Mouse (Mus musculus): ENCODE results near the gene Ugt1a9.
"Not testable (repeated sequence)": the region's sequence is repeated elsewhere in the genome, so short reads cannot be mapped to it uniquely, and the experiment has no call there.

Ugt1a9 gene

DNA sequence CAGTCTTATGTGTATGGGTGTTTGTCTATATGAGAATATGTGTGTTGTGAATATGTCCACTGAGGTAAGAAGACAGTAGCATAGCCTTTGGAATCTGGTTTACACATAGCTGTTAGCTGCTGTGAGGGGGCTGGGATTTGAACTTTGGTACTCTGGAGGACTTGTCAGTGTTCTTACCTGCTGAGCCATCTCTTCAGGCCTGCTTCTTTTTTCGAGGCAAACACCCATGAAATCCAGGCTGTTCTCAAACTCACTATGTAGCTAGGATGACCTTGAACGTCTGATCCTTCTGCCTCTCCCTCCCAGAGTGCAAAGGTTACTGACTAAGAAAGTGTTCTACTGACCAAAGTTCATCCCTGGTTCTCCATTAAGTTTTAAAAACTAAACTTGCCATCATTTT lies 35.1 kb downstream of the Ugt1a9 start:
- no peak for DNase-seq (ENCODE audit: low spot score in 2 of 2)

DNA sequence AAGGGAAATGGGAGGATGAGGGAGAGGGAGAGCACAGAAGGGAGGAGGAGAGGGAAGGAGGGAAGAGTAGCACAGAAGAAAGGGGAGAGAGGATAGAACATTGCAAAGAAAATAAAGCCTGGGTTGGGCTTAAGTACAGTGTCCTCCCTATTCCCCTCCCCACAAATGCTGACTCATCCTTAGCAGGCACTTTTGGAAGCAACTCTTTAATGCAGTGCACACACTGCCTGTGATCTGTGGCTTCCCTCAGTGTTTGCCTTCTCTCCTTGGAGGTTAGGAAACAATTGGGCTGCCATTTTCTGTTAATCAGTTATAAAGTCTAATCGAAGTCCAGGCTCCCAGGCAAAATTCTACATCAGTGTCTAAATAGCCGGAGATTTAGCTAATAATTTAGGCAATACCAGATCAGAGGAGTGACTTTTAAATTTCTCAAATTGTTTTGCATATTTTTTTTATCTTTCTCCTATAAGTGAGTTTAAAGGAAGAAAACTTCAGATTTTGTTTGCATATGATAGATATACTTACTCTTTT lies 38.5 kb downstream of the Ugt1a9 start:
- not testable (repeated sequence) for DNase-seq (ENCODE audit: low spot score in 2 of 2)

DNA sequence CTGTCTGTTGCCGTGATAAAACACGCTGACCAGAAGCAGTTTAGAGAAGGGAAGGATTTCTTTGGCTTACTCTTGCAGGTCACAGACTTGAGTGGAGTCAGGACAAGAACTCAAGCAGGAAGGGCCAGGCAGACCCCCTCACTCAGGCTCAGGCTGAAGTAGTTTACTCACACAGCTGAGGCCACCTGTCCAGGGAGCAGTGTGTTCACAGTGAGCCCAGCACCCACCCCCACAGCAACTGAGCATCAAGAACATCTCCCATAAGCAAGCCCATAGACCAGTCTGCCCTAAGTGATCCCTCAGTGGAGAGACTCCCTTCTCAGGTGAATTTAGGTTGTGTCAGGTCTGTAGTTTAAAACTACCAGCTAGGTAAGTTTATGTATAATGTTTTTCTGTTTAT lies 39.0 kb downstream of the Ugt1a9 start:
- not testable (repeated sequence) for DNase-seq (ENCODE audit: low spot score in 2 of 2)

DNA sequence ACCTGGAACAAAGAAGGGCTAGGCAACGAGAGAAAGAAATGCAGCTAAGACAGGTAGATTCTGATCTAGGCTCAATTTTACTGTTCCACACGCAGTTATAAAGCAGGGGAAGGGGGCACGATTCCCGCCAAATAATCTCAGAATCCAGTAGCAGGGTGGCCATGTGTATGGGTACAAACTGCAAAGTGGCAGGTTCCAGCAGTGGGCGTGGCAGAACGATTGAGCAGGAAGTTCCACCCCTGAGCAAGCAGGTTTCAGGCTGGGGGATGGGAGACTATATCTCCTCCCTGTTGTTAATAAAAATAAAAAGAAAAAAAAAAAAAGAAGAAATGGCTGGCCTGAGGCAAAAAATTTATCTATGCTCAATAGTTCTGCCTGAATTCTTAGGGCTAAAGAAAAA lies 42.2 kb downstream of the Ugt1a9 start:
- DNase-seq (ENCODE audit: low spot score in 2 of 2) = not testable (repeated sequence)

DNA sequence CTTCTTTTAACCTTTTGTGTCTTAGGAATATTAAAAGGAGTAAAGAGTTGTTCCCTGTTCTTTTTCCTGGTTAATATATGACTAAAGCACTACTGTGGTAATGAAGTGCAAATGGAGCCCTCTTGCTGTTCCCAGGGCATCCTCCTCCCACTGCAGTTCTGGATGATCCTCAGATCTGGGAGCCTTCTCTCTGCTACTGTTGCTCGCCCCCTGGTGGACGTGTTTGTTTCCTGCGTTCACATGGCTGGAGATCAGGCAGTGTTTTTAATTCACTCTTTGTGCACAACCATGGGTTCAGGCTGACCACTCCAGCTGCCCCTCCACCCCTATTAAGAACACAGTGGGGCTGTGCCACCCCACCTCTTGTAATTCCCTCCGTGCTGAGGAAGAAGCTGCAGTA lies 50.0 kb downstream of the Ugt1a9 start:
- not testable (repeated sequence) for DNase-seq (ENCODE audit: low spot score in 2 of 2)

DNA sequence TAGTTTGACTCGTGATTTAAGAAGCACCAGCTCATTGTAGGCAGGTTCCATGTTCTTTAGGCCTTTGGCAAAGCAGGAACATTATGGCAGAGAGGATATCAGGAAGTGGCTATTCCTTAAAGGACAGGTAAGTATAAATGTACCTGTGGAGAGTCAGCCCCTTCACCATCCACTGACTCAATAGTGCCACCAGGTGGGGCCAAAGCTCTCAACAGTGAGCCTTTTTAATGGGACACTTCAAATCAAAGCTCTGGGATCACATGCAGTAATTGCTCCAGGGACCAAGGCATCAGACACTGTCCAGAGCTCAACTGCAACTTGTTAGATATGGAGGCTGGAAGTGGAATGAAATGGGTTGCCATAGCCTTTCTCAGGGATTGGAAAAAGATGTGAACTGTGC lies 50.9 kb downstream of the Ugt1a9 start:
- DNase-seq (ENCODE audit: low spot score in 2 of 2) = not testable (repeated sequence)

DNA sequence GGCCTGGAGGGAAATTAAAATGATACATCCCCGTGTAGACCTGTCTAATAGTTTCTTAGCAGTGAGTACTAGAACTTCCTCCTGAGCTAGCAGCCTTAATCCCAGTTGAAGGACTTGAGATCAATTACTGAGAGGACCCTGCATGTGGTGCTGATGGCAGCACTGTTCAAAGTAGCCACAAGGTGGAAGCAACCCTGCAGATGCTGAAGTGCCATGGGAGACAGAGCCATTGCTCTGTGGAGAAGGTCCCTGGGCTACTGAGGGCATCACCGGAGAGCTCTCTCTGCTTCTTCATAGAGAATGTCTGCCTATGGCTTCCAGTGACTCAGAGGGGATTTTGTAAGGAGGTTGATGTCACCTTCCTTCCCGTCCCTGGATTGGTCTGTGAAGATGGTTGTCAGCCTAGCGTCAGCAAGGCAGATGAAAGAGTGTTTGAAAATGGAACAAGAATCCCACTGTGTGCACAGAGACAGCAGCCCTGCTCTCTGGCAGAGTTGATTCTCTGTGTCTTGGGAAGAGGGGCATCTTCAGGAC lies 55.3 kb downstream of the Ugt1a9 start:
- DNase-seq (ENCODE audit: low spot score in 2 of 2) = not testable (repeated sequence)

DNA sequence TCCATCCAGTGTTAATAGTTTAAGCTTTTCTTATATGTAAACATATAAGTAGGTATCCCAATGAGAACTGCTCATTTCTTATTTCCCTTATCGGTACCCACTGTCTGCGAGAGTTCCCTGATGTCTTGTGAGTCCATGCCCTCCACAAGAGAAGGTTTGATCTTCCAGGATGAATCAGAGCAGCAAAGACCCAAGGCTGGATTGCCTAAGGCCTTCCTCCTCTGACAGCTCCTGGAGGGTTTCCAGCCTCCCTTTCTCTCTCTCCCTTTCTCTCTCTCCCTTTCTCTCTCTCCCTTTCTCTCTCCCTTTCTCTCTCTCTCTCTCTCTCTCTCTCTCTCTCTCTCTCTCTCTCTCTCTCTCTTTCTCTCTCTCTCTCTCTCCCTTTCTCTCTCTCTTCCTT lies 58.5 kb downstream of the Ugt1a9 start:
- not testable (repeated sequence) for DNase-seq (ENCODE audit: low spot score in 2 of 2)

DNA sequence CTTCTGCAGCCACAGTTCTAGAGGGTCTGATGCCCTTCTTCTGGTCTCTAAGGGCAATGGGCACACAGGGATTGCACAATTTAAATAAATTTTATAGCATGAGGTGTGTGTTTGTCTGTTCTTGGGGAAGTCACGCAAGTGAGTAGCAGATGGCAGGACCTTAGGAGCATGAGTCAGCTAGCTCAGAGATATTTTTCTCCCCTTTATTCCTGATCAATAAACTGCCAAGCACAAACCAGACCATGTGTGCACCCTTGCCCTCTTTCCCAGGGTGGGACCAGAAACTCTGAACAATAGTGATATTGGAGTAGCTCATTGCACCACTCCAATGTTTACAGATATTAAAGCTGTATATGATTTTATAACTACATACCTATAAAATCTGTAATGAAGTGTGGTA lies 59.6 kb downstream of the Ugt1a9 start:
- not testable (repeated sequence) for DNase-seq (ENCODE audit: low spot score in 2 of 2)

DNA sequence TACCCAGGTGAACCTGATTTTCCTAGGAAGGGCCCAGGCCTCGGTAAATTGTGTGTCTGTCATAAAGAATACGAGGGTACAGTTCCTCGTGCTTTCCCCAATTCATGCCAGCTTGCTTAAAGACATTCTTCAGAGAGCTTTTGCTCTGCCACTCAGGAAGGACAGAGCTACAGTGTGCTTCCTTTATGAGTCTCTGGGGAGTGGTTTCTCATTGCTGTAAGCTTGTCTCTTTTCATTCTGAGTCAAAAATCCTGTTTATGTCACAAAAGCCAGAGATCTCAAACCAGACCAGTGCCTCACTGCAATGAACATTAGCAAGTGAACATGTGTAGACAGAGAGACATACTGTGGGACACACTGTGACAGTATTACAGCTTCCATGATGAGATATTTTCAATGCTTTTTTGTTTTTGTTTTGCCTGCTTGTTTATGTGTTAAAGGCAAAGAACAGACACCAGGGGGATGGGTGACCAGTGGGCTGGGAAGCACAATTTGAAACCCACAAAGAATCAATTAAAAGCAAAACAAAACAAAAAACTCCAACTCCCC lies 63.4 kb downstream of the Ugt1a9 start:
- DNase-seq (ENCODE audit: low spot score in 2 of 2) = no peak

DNA sequence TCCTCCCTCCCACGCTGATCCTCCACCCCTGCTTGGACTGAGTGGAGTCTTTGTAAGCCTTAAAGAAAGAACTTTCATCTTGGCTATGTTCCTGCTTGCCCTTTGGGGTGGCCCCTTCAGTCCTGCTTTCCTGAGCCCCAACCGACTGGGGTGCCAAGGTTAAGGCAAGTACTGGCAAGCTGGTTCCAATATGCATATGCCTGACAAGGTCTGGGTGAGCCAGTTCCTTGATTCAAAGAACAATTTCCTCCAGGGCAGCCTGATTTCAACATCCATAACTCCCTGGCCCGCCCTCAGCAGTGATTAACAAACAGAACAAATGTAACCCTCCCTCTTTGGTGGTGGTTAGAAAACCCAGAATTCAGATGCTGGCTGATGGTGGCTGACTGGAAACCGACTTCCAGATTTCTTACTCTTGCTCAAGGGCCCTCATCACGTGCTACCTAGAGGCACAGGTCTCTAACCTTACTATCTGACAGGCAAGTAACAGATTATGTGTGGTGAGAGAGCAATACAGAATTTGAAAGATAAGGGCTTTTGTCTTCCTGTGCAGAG lies 63.9 kb downstream of the Ugt1a9 start, which contains the start of gene Ugt1a6a:
TSS of gene Ugt1a6a (plus strand) at position 353 of the 555 bp plus-strand sequence.
- peak in 1 of 2 experiments; percentile 19 for DNase-seq (ENCODE audit: low spot score in 2 of 2)

DNA sequence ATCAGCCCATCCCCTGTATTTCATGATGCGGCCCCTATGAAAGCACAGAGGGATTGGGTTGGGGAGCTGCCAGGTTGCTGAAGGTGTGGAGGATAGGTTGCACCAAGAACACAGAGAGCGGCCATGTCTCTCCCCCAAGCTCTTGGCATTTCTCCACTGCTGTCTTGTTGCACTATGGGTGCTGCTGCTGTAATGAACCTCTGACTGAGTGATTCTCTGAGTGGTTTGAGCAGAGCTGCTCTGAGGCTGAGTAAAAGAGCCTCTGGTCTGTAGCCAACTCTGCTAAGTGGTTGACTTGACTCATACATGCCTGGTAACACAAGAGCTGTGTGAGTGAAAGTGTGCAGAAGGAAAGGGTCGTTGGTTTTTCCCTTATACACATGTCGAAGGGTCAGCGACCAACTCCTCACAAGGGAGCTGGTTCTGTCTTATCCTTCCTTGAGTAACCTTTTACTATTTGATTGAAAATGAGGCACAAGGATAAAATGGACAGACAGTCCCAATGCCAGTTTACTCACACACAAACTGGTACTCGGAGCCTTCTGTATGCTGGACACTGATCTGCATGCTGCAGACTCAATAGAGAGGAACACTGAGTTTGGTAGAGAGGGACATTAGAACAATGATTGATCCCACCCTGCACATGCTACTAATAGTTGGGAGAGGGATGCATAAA lies 64.8 kb downstream of the Ugt1a9 start:
- DNase-seq (ENCODE audit: low spot score in 2 of 2) = not testable (repeated sequence)

DNA sequence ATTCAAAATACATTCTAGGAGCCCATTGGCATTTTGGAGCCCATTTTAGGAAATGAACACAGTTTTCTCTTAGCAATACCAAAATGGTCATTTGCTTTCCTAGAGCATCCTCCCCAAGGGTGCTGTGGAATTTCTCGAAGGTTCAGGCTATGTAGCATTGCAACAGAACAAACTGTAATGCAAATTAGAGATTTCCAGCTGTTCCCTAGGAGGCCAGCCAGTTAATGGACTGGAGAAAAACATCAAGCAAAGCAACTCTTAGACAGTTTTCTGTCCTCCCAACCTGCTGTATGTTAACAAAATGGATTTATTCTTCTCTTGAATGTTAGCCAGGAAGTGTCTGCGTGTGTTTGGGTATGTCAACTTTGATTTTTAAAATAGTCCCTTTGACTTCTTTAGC lies 66.0 kb downstream of the Ugt1a9 start:
- DNase-seq (ENCODE audit: low spot score in 2 of 2) = no peak

DNA sequence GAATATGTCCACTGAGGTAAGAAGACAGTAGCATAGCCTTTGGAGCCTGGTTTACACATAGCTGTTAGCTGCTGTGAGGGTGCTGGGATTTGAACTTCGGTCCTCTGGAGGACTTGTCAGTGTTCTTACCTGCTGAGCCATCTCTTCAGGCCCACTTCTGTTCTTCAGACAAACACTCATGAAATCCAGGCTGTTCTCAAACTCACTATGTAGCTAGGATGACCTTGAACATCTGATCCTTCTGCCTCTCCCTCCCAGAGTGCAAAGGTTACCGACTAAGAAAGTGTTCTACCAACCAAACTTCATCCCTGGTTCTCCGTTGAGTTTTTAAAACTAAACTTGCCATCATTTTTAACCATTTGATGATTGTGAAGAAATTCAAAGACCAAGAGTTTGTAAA lies 66.7 kb downstream of the Ugt1a9 start:
- DNase-seq (ENCODE audit: low spot score in 2 of 2) = no peak

DNA sequence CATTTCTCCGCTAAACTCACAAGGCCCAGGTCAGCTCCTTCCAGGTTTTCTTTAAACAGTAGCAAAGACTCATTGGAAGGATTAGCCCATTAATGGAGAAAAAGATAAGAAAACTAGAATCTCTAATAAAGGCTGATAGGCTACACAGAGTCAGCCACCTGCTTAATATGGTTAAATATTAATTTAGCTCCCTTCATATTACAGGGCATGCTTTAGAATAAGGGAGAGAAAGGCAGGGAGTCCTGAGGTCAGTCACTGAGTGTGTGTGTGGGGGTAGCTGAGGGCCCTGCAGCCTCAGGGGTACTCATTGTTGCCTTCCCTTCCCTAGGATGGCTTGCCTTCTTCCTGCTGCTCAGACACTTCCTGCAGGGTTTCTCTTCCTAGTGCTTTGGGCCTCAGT lies 67.5 kb downstream of the Ugt1a9 start:
- no peak for DNase-seq (ENCODE audit: low spot score in 2 of 2)

DNA sequence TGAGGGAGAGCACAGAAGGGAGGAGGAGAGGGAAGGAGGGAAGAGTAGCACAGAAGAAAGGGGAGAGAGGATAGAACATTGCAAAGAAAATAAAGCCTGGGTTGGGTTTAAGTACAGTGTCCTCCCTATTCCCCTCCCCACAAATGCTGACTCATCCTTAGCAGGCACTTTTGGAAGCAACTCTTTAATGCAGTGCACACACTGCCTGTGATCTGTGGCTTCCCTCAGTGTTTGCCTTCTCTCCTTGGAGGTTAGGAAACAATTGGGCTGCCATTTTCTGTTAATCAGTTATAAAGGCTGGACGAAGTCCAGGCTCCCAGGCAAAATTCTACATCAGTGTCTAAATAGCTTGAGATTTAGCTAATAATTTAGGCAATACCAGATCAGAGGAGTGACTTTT lies 69.9 kb downstream of the Ugt1a9 start:
- not testable (repeated sequence) for DNase-seq (ENCODE audit: low spot score in 2 of 2)

DNA sequence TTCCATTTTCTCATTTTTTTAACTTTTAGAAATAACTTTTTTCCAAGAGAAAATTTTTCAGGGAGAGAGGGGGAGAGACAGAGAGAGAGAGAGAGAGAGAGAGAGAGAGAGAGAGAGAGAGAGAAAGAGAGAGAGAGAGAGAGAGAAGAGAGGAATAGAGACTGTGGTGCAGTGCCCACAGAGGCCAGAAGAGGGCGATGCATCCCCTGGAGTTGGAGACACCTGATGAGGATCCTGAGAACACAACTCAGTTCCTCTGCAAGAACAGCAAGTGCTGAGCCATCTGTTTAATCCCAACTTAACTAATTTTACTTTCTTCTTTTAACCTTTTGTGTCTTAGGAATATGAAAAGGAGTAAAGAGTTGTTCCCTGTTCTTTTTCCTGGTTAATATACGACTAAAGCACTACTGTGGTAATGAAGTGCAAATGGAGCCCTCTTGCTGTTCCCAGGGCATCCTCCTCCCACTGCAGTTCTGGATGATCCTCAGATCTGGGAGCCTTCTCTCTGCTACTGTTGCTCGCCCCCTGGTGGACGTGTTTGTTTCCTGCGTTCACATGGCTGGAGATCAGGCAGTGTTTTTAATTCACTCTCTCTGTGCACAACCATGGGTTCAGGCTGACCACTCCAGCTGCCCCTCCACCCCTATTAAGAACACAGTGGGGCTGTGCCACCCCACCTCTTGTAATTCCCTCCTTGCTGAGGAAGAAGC lies 73.5 kb downstream of the Ugt1a9 start:
- DNase-seq (ENCODE audit: low spot score in 2 of 2) = peak in 1 of 2 experiments; percentile 24

DNA sequence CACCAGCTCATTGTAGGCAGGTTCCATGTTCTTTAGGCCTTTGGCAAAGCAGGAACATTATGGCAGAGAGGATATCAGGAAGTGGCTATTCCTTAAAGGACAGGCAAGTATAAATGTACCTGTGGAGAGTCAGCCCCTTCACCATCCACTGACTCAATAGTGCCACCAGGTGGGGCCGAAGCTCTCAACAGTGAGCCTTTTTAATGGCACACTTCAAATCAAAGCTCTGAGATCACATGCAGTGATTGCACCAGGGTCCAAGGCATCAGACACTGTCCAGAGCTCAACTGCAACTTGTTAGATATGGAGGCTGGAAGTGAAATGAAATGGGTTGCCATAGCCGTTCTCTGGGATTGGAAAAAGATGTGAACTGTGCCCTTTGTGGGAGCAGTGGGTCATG lies 74.7 kb downstream of the Ugt1a9 start:
- DNase-seq (ENCODE audit: low spot score in 2 of 2) = not testable (repeated sequence)

DNA sequence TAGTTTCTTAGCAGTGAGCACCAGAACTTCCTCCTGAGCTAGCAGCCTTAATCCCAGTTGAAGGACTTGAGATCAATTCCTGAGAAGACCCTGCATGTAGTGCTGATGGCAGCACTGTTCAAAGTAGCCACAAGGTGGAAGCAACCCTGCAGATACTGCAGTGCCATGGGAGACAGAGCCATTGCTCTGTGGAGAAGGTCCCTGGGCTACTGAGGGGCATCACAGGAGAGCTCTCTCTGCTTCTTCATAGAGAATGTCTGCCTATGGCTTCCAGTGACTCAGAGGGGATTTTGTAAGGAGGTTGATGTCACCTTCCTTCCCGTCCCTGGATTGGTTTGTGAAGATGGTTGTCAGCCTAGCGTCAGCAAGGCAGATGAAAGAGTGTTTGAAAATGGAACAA lies 79.5 kb downstream of the Ugt1a9 start:
- DNase-seq (ENCODE audit: low spot score in 2 of 2) = not testable (repeated sequence)

DNA sequence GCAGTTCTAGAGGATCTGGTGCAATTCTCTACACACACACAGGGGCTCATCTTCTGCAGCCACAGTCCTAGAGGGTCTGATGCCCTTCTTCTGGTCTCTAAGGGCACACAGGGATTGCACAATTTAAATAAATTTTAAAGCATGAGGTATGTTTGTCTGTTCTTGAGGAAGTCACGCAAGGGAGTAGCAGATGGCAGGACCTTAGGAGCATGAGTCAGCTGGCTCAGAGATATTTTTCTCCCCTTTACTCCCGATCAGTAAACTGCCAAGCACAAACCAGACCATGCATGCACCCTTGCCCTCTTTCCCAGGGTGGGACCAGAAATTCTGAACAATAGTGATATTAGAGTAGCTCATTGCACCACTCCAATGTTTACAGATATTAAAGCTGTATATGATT lies 87.8 kb downstream of the Ugt1a9 start:
- no peak for DNase-seq (ENCODE audit: low spot score in 2 of 2)

DNA sequence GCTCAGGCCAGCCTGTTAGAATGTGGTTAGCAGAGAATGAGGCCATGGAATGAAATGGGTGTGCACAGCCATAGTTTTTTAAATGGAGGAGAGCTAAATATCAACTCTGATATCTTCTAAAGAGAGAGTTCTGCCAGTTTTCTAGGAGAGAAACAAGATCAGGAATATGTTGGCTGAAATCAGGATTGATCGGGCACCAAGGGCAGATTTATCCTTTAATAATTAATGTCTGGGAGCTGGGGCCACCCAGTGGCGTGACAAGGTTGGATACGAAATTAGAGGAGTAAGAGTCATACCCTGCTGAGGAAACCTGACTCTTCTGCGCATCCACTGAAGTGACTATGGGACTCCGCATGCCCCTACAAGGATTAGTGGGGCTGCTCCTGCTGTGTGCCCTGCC lies 95.1 kb downstream of the Ugt1a9 start, which contains the start of gene Ugt1a5:
TSS of gene Ugt1a5 (plus strand) at position 302 of the 400 bp plus-strand sequence.
- no peak for DNase-seq (ENCODE audit: low spot score in 2 of 2)

DNA sequence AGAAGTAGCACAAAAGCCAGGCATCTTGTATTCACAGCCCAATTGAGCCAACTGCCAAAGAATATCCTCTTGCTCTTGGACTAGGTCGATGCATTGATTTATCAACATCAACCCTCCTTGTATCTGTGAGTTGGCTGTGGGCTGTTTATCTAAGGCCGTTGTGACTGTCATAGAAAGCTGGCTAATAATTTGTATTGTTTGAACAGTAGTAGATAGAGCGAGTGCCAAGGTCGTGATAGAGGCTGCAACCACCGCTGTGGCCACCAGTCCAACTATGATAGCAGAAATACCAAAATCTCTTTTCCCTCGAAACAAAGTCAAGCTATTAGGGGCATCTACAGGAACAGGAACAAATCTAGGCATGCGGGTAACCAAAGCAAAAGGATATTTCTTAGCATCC lies 101.6 kb downstream of the Ugt1a9 start:
- DNase-seq (ENCODE audit: low spot score in 2 of 2) = not testable (repeated sequence)

Measured in left cerebral cortex, adult 9 months (tissue).